Mouse (Mus musculus) left cerebral cortex, adult 11 months (tissue): ENCODE measurements around the gene Il17rc.

Source experiments
- DNase-seq: peaks from one replicate; pipeline ENCODE4 v3.0.0; 2022; ENCODE audit warnings: low spot score

Il17rc gene

GRCm38 (mm10) chr6:113471297-113471936, at the start of gene Il17rc:
TSS of gene Il17rc (plus strand) at chr6:113471427.
- DNase-seq = no peak

GRCm38 (mm10) chr6:113423000-113423399, 48.2 kb upstream of the Il17rc start:
- no peak for DNase-seq

- DNase-seq = no peak
These were observed 47.0 kb upstream of the Il17rc start for GRCm38 (mm10) chr6:113424187-113424586.

DNA sequence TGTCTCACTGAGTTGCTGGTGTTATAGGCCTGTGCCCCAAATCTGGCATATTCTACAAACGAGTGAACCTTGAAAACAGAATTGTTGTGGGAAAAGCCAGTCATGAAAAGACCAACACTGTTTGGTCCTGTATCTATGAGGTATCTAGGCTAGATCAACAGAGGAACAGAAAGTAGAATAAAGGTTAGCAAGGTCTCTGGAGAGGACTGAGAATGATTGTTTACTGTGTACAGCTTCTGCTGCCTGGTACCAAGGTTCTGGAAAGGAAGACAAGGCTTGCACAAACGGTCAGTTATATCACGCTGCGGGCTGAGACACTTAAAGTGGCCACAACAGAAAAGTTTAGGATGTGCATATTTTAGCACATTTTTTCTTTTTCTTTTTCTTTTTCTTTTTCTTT, 44.5 kb upstream of the Il17rc start:
- DNase-seq = no peak

GRCm38 (mm10) chr6:113427397-113427796, 43.8 kb upstream of the Il17rc start:
- no peak for DNase-seq

GRCm38 (mm10) chr6:113428006-113428405, 43.2 kb upstream of the Il17rc start:
- DNase-seq = no peak

DNA sequence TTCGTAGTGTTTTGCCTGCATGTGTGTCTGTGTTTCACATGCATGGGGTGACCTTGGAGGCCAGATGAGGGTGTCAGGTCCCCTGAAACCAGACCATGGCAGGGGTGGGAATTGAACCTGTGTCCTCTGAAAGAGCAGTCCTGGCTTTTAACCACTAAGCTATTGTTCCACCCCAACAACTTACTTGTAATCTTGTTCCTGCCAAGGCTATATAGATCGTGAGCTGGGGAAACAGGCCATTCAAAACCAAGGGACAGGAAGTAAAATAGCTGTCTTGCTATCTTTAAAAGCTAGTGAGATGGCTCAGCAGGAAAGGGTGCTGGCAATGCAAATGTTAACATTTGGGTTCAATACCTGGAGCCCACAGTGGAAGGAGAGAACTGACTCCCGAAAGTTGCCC, 41.3 kb upstream of the Il17rc start:
- DNase-seq = no peak

DNA sequence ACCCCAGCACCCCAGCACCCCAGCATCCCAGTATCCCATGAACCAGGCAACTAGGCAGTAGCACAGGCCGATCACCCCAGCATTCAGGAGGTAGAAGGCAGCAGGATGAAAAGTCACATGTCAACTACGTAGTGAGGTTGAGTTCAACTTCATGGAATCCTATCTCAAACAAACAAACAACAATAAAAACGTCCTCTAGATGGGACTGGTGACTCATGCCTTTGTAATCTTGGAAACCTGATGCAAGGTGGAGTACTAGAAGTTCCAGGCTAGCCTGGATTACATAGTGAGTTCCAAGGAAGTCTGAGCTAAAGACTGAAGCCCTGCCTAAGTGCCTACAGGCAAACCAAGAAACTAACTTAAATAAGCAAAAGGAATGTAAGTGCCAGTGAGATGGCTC, 40.4 kb upstream of the Il17rc start:
- DNase-seq = no peak

DNA sequence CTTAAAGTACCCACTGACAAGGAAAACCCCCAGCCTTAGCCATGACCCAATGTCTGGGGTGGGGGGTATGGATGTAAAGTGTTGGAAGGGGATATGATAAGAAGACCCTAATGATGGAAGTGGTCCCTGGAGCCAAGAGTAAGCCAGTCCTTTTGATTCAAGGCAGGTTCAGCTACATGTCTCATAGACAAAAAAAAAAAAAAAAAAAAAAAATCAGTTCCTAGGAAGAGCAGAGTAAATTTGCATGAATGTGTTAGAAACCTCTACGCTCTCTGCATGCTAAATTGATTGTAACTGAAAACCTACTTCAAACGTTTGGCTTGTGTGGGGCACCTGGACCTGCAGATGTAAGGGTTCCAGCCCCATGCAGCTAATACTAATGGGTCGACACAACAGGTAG, 39.4 kb upstream of the Il17rc start:
- no peak for DNase-seq

GRCm38 (mm10) chr6:113433661-113434060, 37.6 kb upstream of the Il17rc start:
- no peak for DNase-seq

- no peak for DNase-seq
These were observed 36.5 kb upstream of the Il17rc start for GRCm38 (mm10) chr6:113434691-113435090.

GRCm38 (mm10) chr6:113435664-113436205, 35.5 kb upstream of the Il17rc start, which contains the start of gene Cidec:
TSS of gene Cidec (minus strand) at chr6:113435760.
- DNase-seq = no peak

DNA sequence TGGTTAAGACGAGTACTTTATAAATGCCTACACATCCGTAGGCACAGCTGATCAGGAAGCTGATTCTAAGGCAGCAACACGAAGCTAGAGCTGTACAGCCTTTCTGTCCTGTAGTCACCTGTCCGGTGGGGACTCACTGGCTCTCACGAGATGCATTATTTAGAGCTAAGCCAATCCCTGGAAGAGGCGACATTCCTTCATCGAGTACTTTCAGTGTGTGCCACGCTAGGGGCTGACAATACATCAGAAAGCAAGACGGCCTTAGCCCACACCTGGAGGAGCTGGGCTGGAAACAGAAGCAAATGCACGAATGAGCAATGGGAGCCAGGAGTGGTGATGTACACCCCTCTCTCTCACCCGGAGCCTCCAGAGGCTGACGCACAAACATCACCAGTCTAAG, 34.1 kb upstream of the Il17rc start:
- no peak for DNase-seq

GRCm38 (mm10) chr6:113438721-113439430, 32.4 kb upstream of the Il17rc start:
- DNase-seq = no peak

- no peak for DNase-seq
These were observed 30.5 kb upstream of the Il17rc start for GRCm38 (mm10) chr6:113440686-113441085.

DNA sequence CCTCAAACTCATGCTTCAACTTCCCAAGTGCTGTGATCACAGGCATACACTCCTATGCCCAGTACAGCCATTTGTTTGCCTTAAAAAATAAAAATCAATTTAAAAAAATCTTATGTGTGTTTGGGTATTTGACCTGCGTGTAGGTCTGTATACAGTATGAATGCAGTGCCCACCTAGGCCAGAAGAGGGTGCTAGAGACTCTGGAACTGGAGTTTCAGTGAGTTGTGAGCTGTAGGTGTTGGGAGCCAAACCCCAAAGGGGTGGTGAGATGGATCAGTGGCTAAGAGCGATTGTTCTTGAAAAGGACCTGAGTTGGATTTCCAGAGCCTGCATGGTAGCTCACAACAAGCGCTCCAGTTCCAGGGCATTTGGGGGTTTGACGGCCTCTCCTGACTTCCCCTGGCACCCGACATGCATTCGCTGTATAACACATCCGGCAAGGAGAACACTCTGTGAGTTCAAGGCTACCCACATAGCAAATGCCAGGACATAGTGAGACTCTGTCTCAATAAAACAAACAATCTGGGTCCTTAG, 30.0 kb upstream of the Il17rc start:
- no peak for DNase-seq

DNA sequence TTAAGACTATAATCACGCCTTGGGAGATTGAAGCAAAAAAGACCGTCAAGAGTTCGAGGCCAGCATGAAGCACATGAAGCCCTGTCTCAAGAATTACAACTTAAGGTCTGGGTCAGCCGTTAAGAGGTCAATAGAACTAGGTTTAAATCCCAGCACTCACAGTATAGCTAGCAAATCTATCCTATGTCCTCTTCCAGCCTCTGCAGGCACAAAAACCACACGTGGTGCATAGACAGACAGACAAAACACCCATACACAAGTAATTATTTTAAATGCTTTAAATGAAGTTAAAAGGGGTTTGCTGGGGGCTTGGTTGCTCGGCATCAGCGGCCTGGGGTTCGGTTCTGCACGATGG, 29.2 kb upstream of the Il17rc start:
- no peak for DNase-seq

- peak; percentile 78 for DNase-seq
These were observed 28.7 kb upstream of the Il17rc start, which contains the start of gene Jagn1 for GRCm38 (mm10) chr6:113442442-113443090. TSS of gene Jagn1 (plus strand) at chr6:113442569.

DNA sequence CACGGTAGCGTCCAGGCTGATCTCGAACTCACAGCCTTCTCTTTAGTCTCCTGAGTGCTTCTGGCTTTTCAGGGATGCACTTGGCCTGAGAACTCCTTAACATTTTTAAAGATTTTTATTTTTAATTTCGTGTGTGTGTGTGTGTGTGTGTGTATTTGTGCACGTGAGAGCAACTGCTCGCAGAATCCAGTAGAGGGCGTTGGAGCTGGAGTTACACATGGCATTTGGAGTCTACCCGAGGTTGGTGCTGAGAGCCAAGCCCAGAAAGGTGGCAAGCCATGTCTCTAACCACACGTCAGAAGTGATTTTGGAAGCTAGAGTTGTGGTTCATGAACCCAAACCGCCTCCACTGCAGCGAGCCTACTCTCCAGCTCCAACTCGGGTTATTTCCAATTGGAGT, 28.1 kb upstream of the Il17rc start:
- DNase-seq = no peak

DNA sequence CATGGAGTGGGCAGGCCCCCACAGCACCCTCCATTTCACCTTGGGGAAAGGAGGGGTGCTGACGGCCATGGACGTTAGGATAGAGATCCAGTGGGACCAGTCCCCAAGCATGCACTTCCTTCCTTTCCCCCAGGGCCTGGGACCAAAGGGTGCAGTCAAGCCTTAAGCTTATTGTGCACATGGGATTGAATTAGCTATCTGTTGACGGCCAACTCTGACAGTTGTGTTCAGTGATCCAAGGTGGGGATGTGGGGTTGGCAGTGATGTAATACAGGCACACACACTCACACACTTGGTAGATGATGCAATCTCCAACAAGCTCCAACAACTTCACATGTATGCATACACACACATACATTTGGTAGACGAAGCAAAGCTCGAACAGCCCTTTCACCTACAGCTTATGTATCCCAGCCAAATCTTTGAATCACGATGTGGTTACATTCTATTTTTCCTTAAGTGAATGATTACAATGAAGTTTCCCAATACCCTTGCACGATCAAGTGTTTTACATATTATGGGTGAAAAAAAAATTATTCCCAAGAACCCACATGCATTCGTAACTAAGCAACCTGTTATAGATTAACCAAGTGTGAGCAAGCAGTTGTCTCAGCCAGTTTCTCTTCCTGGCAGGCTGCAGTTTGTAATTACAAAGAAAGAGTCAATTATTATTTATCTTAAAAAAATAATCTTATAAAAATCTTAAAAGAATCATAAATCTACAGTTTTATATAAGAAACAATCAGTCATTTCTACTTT, 26.8 kb upstream of the Il17rc start:
- DNase-seq = no peak

DNA sequence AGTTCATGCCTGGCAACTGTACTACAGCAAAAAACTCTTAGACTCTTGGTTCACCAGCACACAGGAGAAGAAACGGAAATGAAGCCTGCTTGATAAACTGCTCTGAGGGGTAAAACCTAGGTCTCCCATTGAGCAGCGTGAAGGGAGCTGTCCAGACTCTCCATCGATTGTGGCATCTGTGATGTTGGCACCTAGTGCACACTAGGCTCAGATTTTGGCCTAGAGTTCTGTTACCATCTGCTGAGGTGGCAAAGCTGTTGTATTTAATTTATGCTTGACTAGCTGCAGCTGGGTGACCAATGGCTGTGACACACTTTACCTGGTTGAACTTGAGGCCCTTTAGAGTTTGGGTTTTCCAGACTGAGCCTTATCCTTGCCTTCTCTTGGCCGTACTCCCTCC, 23.6 kb upstream of the Il17rc start:
- DNase-seq = no peak

GRCm38 (mm10) chr6:113451839-113452238, 19.4 kb upstream of the Il17rc start:
- no peak for DNase-seq
